Mouse (Mus musculus) liver, adult 2 months (tissue): ENCODE measurements at regions not wholly inside any gene's neighbourhood (a gene's known extent, or its start where the extent isn't known, plus 50 kb on each side); places are given as distances from the start of the nearest gene placed in this dataset.
A peak's percentile ranks its signal among the peaks of the same experiment; 100 is the strongest.
"Not testable (repeated sequence)": the region's sequence is repeated elsewhere in the genome, so short reads cannot be mapped to it uniquely, and the experiment has no call there.

ENCODE experiments used
- DNase-seq: peaks from one replicate; pipeline ENCODE4 v3.0.0-alpha.2; 2011; ENCODE audit warnings: low read depth, low spot score; ENCODE audit errors: extremely low read depth
- H3K27ac ChIP-seq: fragments of 200-500 bp; replicated peaks from 2 replicates; pipeline ENCODE4 v1.5.1; 2012; ENCODE audit warnings: low read depth, mild to moderate bottlenecking, control low read depth, inconsistent platforms, low read length; ENCODE audit not compliant: insufficient read depth
- H3K27me3 ChIP-seq: fragments of 200-500 bp; 2 replicates; pipeline ENCODE4 v1.6.1; 2012; ENCODE audit warnings: mild to moderate bottlenecking, moderate library complexity, low read length, inconsistent platforms; ENCODE audit not compliant: control insufficient read depth, insufficient read depth
- H3K36me3 ChIP-seq: fragments of 200-500 bp; 2 replicates; pipeline ENCODE4 v1.6.1; 2012; ENCODE audit warnings: low read length, inconsistent platforms; ENCODE audit not compliant: control insufficient read depth, insufficient read depth
- H3K4me1 ChIP-seq: fragments of 200-500 bp; 2 replicates; pipeline ENCODE4 v1.6.1; 2011; ENCODE audit warnings: low read length; ENCODE audit not compliant: control insufficient read depth, insufficient read depth
- H3K4me3 ChIP-seq: fragments of 200-500 bp; 2 replicates; pipeline ENCODE4 v1.5.1; 2011; ENCODE audit warnings: low read depth, mild to moderate bottlenecking, control low read depth, low read length, moderate library complexity; ENCODE audit not compliant: insufficient read depth
- H3K79me2 ChIP-seq: fragments of 200-500 bp; 2 replicates; pipeline ENCODE4 v1.6.1; 2012; ENCODE audit warnings: inconsistent platforms, mild to moderate bottlenecking, low read length, moderate library complexity; ENCODE audit not compliant: control insufficient read depth, insufficient read depth
- H3K9ac ChIP-seq: fragments of 200-500 bp; 2 replicates; pipeline ENCODE4 v1.6.1; 2012; ENCODE audit warnings: low read depth, mild to moderate bottlenecking, control low read depth, inconsistent platforms, low read length
- CTCF ChIP-seq: fragments of 200-500 bp; IDR thresholded peaks from 2 replicates; pipeline ENCODE4 v1.5.1; 2011; ENCODE audit warnings: low read depth, low read length, control low read depth
- POLR2A ChIP-seq: fragments of 200-500 bp; IDR thresholded peaks from 2 replicates; pipeline ENCODE4 v1.6.1; 2011; ENCODE audit warnings: low read length, control low read depth; ENCODE audit not compliant: insufficient read depth; ENCODE audit errors: extremely low read depth
- WGBS: fragments of 180-500 bp; shearing (Covaris S2); methylation state at CpG from one replicate; pipeline ENCODE4 v1.1.7; 2018; 5-methylcytosine and 5-hydroxymethylcytosine counted together

DNA sequence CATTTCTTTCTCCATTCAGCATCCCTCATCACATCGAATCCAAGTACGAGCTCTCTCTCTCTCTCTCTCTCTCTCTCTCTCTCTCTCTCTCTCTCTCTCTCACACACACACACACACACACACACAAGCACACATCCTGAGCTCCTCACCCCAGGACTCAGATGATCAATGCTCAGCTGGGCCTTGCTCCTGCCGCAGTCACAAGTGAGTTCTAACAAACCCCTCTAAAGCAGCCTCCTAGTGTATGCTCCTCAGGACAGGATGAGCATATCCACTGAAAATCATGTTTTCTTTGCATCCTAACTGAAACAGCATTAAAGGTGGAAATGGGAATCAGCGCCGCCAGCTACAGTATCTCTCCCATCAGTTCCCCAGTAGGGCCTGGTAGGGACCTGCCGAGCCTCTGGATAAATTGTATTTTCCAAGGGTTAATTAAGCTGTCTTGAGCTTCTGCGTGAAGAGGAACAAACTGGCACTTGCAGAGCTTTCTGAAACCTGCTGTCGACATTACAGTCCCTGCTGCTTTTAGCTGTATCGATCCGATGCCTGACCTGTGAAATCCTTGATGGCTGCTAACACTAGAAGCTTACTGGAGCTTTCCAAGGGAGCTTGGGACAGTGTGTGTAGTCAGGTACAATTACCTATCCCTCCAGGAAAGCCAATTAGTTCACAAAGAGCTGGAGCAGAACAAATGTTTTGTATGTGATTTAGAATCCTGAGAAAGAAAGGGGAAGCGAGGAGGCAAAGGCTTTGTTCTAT is 131.3 kb upstream of the Vrk2 start:
- 84% methylated on average over 11 of the region's 11 CpGs for WGBS
- H3K36me3 ChIP-seq = no peaks in the 10 kb centered on the region
- H3K79me2 ChIP-seq = no peaks in the 10 kb centered on the region
- H3K9ac ChIP-seq = no peak overlapping the region
- TF ChIP-seq POLR2A = no peak
- H3K4me3 ChIP-seq = no peak overlapping the region
- DNase-seq = no peak
- H3K27ac ChIP-seq = no peak overlapping the region
- no peaks in the 10 kb centered on the region for H3K27me3 ChIP-seq
- H3K4me1 ChIP-seq = no peaks in the 10 kb centered on the region

DNA sequence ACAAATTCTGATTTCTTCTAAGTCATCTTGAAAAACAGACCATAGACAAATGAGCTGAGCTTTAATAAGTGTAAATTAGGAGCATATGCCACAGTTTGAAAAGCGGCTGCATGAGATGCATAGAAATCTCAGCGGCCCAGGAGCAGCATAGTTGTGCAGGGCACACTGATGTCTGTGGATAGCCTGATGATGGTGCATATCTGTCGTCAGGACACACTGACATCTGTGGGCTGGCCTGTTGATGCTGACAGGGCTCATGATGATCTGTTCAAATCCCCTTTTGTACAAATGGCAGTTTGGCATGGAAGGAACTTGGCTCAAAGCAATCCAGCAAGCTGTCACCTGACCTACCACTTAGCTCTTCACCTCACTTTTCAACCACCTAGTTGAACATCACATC is 128.5 kb upstream of the Vrk2 start:
- TF ChIP-seq POLR2A (no peak), CTCF (no peak)
- H3K36me3 ChIP-seq = no peaks in the 10 kb centered on the region
- H3K4me3 ChIP-seq = no peak overlapping the region
- no peak overlapping the region for H3K9ac ChIP-seq
- no peak for DNase-seq
- WGBS = 79% methylated on average over 3 of the region's 3 CpGs
- no peaks in the 10 kb centered on the region for H3K4me1 ChIP-seq
- H3K27me3 ChIP-seq = no peaks in the 10 kb centered on the region
- H3K79me2 ChIP-seq = no peaks in the 10 kb centered on the region
- no peak overlapping the region for H3K27ac ChIP-seq

DNA sequence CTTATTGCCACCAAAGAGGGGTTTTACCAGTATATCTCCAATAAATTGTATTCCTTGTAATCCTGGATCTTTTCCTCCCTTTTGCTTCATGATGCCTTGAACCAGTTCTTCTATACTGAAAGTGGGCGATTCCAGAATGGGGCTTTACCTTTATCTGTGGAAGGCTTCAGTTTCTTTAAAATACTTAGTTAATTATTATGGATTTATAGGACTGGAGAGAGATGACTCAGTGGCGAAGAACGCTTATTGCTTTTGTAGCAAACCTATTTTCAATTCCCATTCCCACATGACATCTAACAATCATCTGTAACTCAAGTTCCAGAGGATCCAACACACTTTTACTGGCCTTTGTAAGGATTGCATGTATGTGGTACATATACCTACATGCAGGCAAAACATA is 127.4 kb upstream of the Vrk2 start:
- H3K27me3 ChIP-seq = no peaks in the 10 kb centered on the region
- no peak for DNase-seq
- WGBS = 92% methylated on average over 3 of the region's 3 CpGs
- H3K79me2 ChIP-seq = no peaks in the 10 kb centered on the region
- no peak overlapping the region for H3K9ac ChIP-seq
- no peak overlapping the region for H3K27ac ChIP-seq
- H3K4me1 ChIP-seq = no peaks in the 10 kb centered on the region
- no peaks in the 10 kb centered on the region for H3K36me3 ChIP-seq
- TF ChIP-seq CTCF (no peak), POLR2A (no peak)
- H3K4me3 ChIP-seq = no peak overlapping the region

DNA sequence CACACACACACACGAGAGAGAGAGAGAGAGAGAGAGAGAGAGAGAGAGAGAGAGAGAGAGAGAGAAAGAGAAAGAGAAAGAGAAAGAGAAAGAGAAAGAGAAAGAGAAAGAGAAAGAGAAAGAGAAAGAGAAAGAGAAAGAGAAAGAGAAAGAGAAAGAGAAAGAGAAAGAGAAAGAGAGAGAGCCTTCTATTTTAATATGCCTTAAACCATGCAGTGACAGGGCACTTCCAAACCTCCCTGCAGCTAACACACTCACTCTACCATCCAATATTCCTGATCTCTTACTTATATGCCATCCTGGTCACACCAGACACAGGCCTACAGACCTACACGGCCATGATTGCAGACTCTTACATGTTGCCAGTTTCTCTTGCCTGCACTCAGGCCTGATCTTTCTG is 117.4 kb upstream of the Vrk2 start:
- H3K79me2 ChIP-seq, H3K9ac ChIP-seq, H3K36me3 ChIP-seq, H3K4me1 ChIP-seq, DNase-seq, H3K27ac ChIP-seq, H3K4me3 ChIP-seq, H3K27me3 ChIP-seq: not testable (repeated sequence)
- WGBS = 82% methylated on average over 1 of the region's 2 CpGs

DNA sequence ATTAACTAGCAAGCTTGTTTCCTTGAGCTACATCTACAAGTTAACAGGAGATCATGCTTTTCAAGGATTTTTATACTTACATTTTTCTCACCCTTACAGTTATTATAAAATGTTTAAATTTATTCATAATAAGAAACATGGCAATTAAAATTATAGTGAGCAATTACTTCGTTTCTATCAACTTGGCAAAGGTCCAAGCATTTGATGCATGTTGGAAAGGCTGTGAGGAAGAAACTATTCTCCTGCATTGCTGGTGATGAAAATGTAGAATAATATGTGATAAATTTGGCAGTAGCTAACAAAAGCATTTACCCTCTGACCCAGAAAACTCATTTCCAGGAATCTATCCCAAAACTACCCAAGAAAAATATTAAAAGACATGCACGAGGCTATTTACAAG is 114.8 kb upstream of the Vrk2 start:
- Histone ChIP-seq H3K4me3 (no peak overlapping the region), H3K79me2 (no peaks in the 10 kb centered on the region), H3K27ac (no peak overlapping the region), H3K9ac (no peak overlapping the region), H3K27me3 (no peaks in the 10 kb centered on the region), H3K36me3 (no peaks in the 10 kb centered on the region), H3K4me1 (no peaks in the 10 kb centered on the region)
- no peak for DNase-seq
- TF ChIP-seq POLR2A (no peak), CTCF (no peak)
- WGBS = 42% methylated on average over 2 of the region's 2 CpGs

DNA sequence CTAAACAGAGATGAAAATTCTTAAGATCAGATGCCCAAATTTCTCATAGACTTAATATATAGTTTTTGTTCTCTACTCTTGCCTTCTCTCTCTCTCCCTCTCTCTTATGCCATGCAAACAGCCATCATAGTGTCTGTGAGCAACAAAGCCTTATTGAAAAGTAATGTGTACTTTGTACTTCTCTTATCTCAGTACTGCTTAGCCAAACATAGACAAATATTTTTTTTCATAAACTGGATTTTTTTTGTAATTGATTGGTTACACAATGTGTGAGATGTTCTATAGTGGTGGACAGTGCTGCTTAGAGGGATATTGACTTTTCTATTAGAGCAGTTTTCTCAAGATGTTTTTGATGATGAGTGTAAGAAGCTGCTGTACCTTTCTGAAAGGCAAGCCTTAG is 90.1 kb upstream of the Vrk2 start:
- Histone ChIP-seq H3K4me1 (peaks cover 6% of the 10 kb centered on the region; the same call in 1 of the 2 replicates), H3K79me2 (no peaks in the 10 kb centered on the region), H3K27me3 (no peaks in the 10 kb centered on the region), H3K36me3 (no peaks in the 10 kb centered on the region), H3K27ac (no peak overlapping the region), H3K9ac (no peak overlapping the region), H3K4me3 (no peak overlapping the region)
- no peak for TF ChIP-seq POLR2A
- TF ChIP-seq CTCF = no peak
- peak; percentile 59 for DNase-seq
